Mouse (Mus musculus): ENCODE data around the gene Efcab11. TPM values are rescaled to one million over a fixed set of nuclear protein-coding genes. Genes with fewer than 3 reads are reported as not detected.

Efcab11 gene
- polyA plus RNA-seq, 1 experiment = 0.20 TPM

GRCm38 (mm10) chr12:99749391-99749790, 134.8 kb downstream of the Efcab11 start:
- Histone ChIP-seq H3K4me1 (ENCODE audit: control insufficient read depth, insufficient read depth, insufficient read length, low read length) (no peaks in the 10 kb centered on the region), H3K36me3 (ENCODE audit: control insufficient read depth, insufficient read depth, low read length) (no peaks in the 10 kb centered on the region), H3K27me3 (ENCODE audit: control insufficient read depth, insufficient read depth, low read length) (no peaks in the 10 kb centered on the region), H3K27ac (ENCODE audit: insufficient read depth, low read depth, low read length) (no peak overlapping the region), H3K4me3 (ENCODE audit: low read depth, low read length) (no peak overlapping the region)
- TF ChIP-seq CTCF (IDR thresholded peaks at IDR 0.05; ENCODE audit: extremely low read depth, insufficient read length, insufficient replicate concordance, low read depth, low read length) (no peak), POLR2A (IDR thresholded peaks at IDR 0.05; ENCODE audit: low read depth, low read length) (no peak)
- WGBS = 86% methylated on average over 3 of the region's 3 CpGs

DNA sequence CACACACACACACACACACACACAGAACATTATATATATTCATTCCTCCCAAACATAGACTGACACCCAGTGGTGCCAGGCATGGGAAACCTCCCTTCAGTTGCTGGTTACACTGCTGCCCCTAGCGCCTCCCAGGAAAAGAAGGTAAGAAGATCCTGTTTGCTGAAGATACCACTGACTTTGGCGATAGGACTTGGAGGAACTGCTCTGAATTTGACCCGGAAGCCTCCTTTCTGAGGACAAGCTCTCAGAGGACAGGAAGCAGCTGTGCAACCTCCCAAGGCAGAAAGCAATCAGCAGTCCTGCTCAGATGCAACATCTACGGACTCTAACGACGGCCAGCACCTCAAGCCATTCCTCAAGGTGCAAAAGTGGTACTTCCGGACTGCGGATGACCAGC, 142.6 kb downstream of the Efcab11 start:
- no peak for TF ChIP-seq POLR2A (IDR thresholded peaks at IDR 0.05; ENCODE audit: low read depth, low read length)
- TF ChIP-seq CTCF (IDR thresholded peaks at IDR 0.05; ENCODE audit: extremely low read depth, insufficient read length, insufficient replicate concordance, low read depth, low read length) = no peak

DNA sequence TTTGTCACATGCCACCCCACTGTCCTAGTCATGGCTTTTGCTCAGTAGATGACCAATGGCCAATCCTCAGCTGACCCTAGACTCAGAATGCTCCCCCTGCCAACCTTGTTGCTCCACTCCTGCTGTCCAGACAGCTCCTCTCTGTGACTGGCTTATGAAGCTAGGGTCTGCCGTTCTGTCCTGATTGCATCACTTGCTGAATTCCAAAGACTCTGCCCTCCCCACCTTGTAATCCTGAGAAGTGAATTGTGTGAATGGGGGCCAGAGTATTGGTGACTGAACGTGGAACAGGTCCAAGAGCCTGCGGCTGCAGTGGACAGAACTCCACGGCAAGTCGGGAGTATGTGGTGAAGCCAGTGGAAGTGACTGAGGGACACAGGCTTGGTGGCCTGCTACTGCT, 145.0 kb downstream of the Efcab11 start:
- WGBS = 87% methylated on average over 5 of the region's 5 CpGs
- Histone ChIP-seq H3K4me3 (ENCODE audit: low read depth, low read length) (no peak overlapping the region), H3K27me3 (ENCODE audit: control insufficient read depth, insufficient read depth, low read length) (no peaks in the 10 kb centered on the region), H3K27ac (ENCODE audit: insufficient read depth, low read depth, low read length) (no peak overlapping the region), H3K4me1 (ENCODE audit: control insufficient read depth, insufficient read depth, insufficient read length, low read length) (peaks cover 4% of the 10 kb centered on the region; the same call in 1 of the 2 replicates), H3K36me3 (ENCODE audit: control insufficient read depth, insufficient read depth, low read length) (no peaks in the 10 kb centered on the region)
- no peak for TF ChIP-seq POLR2A (IDR thresholded peaks at IDR 0.05; ENCODE audit: low read depth, low read length)
- no peak for TF ChIP-seq CTCF (IDR thresholded peaks at IDR 0.05; ENCODE audit: extremely low read depth, insufficient read length, insufficient replicate concordance, low read depth, low read length)

More for the DNA sequence above, 142.6 kb downstream of the Efcab11 start:
- Histone ChIP-seq H3K27me3 (ENCODE audit: control insufficient read depth, insufficient read depth, low read length) (no peaks in the 10 kb centered on the region), H3K27ac (ENCODE audit: insufficient read depth, low read depth, low read length) (no peak overlapping the region), H3K4me1 (ENCODE audit: control insufficient read depth, insufficient read depth, insufficient read length, low read length) (peaks cover 4% of the 10 kb centered on the region; the same call in 1 of the 2 replicates), H3K4me3 (ENCODE audit: low read depth, low read length) (no peak overlapping the region), H3K36me3 (ENCODE audit: control insufficient read depth, insufficient read depth, low read length) (no peaks in the 10 kb centered on the region)
- WGBS = 67% methylated on average over 8 of the region's 8 CpGs

DNA sequence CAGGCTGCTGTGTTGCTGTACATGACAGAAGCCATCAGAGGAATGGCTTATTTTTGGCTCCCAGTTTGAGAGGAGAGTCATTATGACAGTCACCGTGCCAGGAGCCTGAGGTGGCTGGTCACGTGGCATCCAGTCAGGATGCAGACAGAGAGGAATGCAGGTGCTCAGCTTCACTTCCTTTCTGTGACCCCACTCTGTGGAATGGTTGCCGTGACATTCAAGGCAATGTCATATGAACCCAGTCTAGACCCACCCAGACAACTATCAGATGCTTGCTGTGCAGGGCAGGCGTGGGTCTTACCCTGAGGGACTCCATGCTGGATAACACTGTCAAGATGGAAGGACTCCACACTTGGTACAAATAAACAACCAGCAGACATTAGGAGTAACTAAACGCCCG, 146.0 kb downstream of the Efcab11 start:
- Histone ChIP-seq H3K4me1 (ENCODE audit: control insufficient read depth, insufficient read depth, insufficient read length, low read length) (peaks cover 4% of the 10 kb centered on the region; the same call in 1 of the 2 replicates), H3K27me3 (ENCODE audit: control insufficient read depth, insufficient read depth, low read length) (no peaks in the 10 kb centered on the region), H3K4me3 (ENCODE audit: low read depth, low read length) (no peak overlapping the region), H3K27ac (ENCODE audit: insufficient read depth, low read depth, low read length) (no peak overlapping the region), H3K36me3 (ENCODE audit: control insufficient read depth, insufficient read depth, low read length) (no peaks in the 10 kb centered on the region)
- TF ChIP-seq CTCF (IDR thresholded peaks at IDR 0.05; ENCODE audit: extremely low read depth, insufficient read length, insufficient replicate concordance, low read depth, low read length) (no peak), POLR2A (IDR thresholded peaks at IDR 0.05; ENCODE audit: low read depth, low read length) (no peak)
- 82% methylated on average over 6 of the region's 6 CpGs for WGBS

GRCm38 (mm10) chr12:99736971-99737370, 147.3 kb downstream of the Efcab11 start:
- Histone ChIP-seq H3K4me3 (ENCODE audit: low read depth, low read length) (no peak overlapping the region), H3K27me3 (ENCODE audit: control insufficient read depth, insufficient read depth, low read length) (no peaks in the 10 kb centered on the region), H3K4me1 (ENCODE audit: control insufficient read depth, insufficient read depth, insufficient read length, low read length) (peaks cover 4% of the 10 kb centered on the region; the same call in 1 of the 2 replicates), H3K27ac (ENCODE audit: insufficient read depth, low read depth, low read length) (no peak overlapping the region), H3K36me3 (ENCODE audit: control insufficient read depth, insufficient read depth, low read length) (no peaks in the 10 kb centered on the region)
- TF ChIP-seq POLR2A (IDR thresholded peaks at IDR 0.05; ENCODE audit: low read depth, low read length) = no peak
- TF ChIP-seq CTCF (IDR thresholded peaks at IDR 0.05; ENCODE audit: extremely low read depth, insufficient read length, insufficient replicate concordance, low read depth, low read length) = no peak
- WGBS = 87% methylated on average over 3 of the region's 3 CpGs

GRCm38 (mm10) chr12:99735172-99735571, 149.1 kb downstream of the Efcab11 start:
- no peak for TF ChIP-seq CTCF (IDR thresholded peaks at IDR 0.05; ENCODE audit: extremely low read depth, insufficient read length, insufficient replicate concordance, low read depth, low read length)
- H3K36me3 ChIP-seq (ENCODE audit: control insufficient read depth, insufficient read depth, low read length) = no peaks in the 10 kb centered on the region
- H3K27ac ChIP-seq (ENCODE audit: insufficient read depth, low read depth, low read length) = no peak overlapping the region
- H3K27me3 ChIP-seq (ENCODE audit: control insufficient read depth, insufficient read depth, low read length) = no peaks in the 10 kb centered on the region
- WGBS = 86% methylated on average over 10 of the region's 10 CpGs
- H3K4me3 ChIP-seq (ENCODE audit: low read depth, low read length) = no peak overlapping the region
- peaks cover 2% of the 10 kb centered on the region; the same call in 1 of the 2 replicates for H3K4me1 ChIP-seq (ENCODE audit: control insufficient read depth, insufficient read depth, insufficient read length, low read length)

- no peaks in the 10 kb centered on the region for H3K36me3 ChIP-seq (ENCODE audit: control insufficient read depth, insufficient read depth, low read length)
- H3K27ac ChIP-seq (ENCODE audit: insufficient read depth, low read depth, low read length) = no peak overlapping the region
- H3K27me3 ChIP-seq (ENCODE audit: control insufficient read depth, insufficient read depth, low read length) = no peaks in the 10 kb centered on the region
- 98% methylated on average over 12 of the region's 12 CpGs for WGBS
- peaks cover 2% of the 10 kb centered on the region; the same call in 1 of the 2 replicates for H3K4me1 ChIP-seq (ENCODE audit: control insufficient read depth, insufficient read depth, insufficient read length, low read length)
- no peak for TF ChIP-seq CTCF (IDR thresholded peaks at IDR 0.05; ENCODE audit: extremely low read depth, insufficient read length, insufficient replicate concordance, low read depth, low read length)
- no peak for TF ChIP-seq POLR2A (IDR thresholded peaks at IDR 0.05; ENCODE audit: low read depth, low read length)
- no peak overlapping the region for H3K4me3 ChIP-seq (ENCODE audit: low read depth, low read length)
Observed at GRCm38 (mm10) chr12:99724206-99724605, 160.0 kb downstream of the Efcab11 start.

All from small intestine, adult 2 months (tissue).